Mouse (Mus musculus) gastrocnemius, adult 18-20 months (tissue): ENCODE results near the gene Mrpl2. TPM values are rescaled to one million over a fixed set of nuclear protein-coding genes. Genes with fewer than 3 reads are reported as not detected.

Experiments
- total RNA-seq, 2 experiments: library from RNA; stranded (reverse); gene quantifications; 2 replicates each; pipeline ENCODE4 v1.2.3; 2021

Gene Mrpl2
- total RNA-seq, 2 experiments from 2014 or later: 104 TPM

Other genes starting within 250 kb of the Mrpl2 start
- gene Crip3, start 217.3 kb upstream of the Mrpl2 start, total RNA-seq: under 1 TPM; 0.28 to 0.59 TPM
- gene Slc22a7, start 207.8 kb upstream of the Mrpl2 start, total RNA-seq: under 1 TPM in 1 of 2 experiments, not detected in 1; 0.14 TPM
- gene Ttbk1, start 158.6 kb upstream of the Mrpl2 start, total RNA-seq: under 1 TPM; 0.05 to 0.23 TPM
- 1 to 10 TPM; 5.0 to 6.4 TPM for gene Dnph1, start 149.5 kb upstream of the Mrpl2 start, total RNA-seq
- gene Cul9, start 99.8 kb upstream of the Mrpl2 start, total RNA-seq: 10 to 100 TPM; 13.6 to 14.4 TPM
- 10 to 100 TPM; 80.0 to 87.2 TPM for gene Srf, start 90.1 kb upstream of the Mrpl2 start, total RNA-seq
- gene Ptk7, start 16.7 kb upstream of the Mrpl2 start, total RNA-seq: under 1 TPM; 0.30 to 0.38 TPM
- 10 to 100 TPM; 12.6 to 13.4 TPM for gene Klc4, start 207 bp upstream of the Mrpl2 start, total RNA-seq
- 1 to 10 TPM; 3.4 to 4.1 TPM for gene Cul7, start 4.1 kb downstream of the Mrpl2 start, total RNA-seq
- gene Rrp36, start 28.1 kb downstream of the Mrpl2 start, total RNA-seq: 10 to 100 TPM in 1 of 2 experiments, 1 to 10 TPM in 1; 8.4 to 11.8 TPM
- 10 to 100 TPM; 41.3 to 48.6 TPM for gene Mea1, start 32.6 kb downstream of the Mrpl2 start, total RNA-seq
- gene Klhdc3, start 34.7 kb downstream of the Mrpl2 start, total RNA-seq: 10 to 100 TPM; 64.7 to 90.2 TPM
- gene Ppp2r5d, start 58.9 kb downstream of the Mrpl2 start, total RNA-seq: 10 to 100 TPM; 26.4 to 28.3 TPM
- gene Pex6, start 65.2 kb downstream of the Mrpl2 start, total RNA-seq: 10 to 100 TPM; 13.6 to 15.0 TPM
- gene Gnmt, start 82.9 kb downstream of the Mrpl2 start, total RNA-seq: 1 to 10 TPM; 2.2 to 3.4 TPM
- gene Cnpy3, start 106.0 kb downstream of the Mrpl2 start, total RNA-seq: 1 to 10 TPM; 7.0 to 8.2 TPM
- not detected for gene Ptcra, start 117.5 kb downstream of the Mrpl2 start, total RNA-seq
- 10 to 100 TPM; 38.2 to 40.1 TPM for gene 2310039H08Rik, start 126.4 kb downstream of the Mrpl2 start, total RNA-seq
- 10 to 100 TPM; 36.7 to 37.9 TPM for gene Rpl7l1, start 136.4 kb downstream of the Mrpl2 start, total RNA-seq
- 10 to 100 TPM in 1 of 2 experiments, 1 to 10 TPM in 1; 9.3 to 13.7 TPM for gene Bicral, start 212.3 kb downstream of the Mrpl2 start, total RNA-seq
- 1 to 10 TPM; 7.1 to 7.4 TPM for gene Tbcc, start 244.5 kb downstream of the Mrpl2 start, total RNA-seq